Mouse (Mus musculus) cerebellum, adult 2 months (tissue): ENCODE results near the gene Olfr286.

Source experiments
- CTCF ChIP-seq: fragments of 200-500 bp; IDR thresholded peaks from 2 replicates; pipeline ENCODE4 v1.5.1; 2011; ENCODE audit warnings: low read depth, mild to moderate bottlenecking, control low read depth, low read length, moderate library complexity, borderline replicate concordance; ENCODE audit not compliant: insufficient read depth
- POLR2A ChIP-seq: fragments of 200-500 bp; IDR thresholded peaks from 2 replicates; pipeline ENCODE4 v1.6.1; 2011; ENCODE audit warnings: low read length, control low read depth, borderline replicate concordance; ENCODE audit not compliant: insufficient read depth

- no peak for TF ChIP-seq POLR2A
- TF ChIP-seq CTCF: no peak
Observed at GRCm38 (mm10) chr15:98234350-98234749, at the start of gene Olfr286.
